Mouse (Mus musculus) forebrain, postnatal 0 days (tissue): ENCODE results near the gene Krr1. TPM values are rescaled to one million over a fixed set of nuclear protein-coding genes. Genes with fewer than 3 reads are reported as not detected.

Experiments used
- ATAC-seq: fragments of 200-750 bp; cut with Nextera tagmentation; 2 replicates; pipeline ENCODE4 v1.8.0; 2017; ENCODE audit warnings: mild to moderate bottlenecking, moderate library complexity
- DNase-seq: peaks from one replicate; pipeline ENCODE4 v3.0.0-alpha.2; 2015
- H3K27ac ChIP-seq: fragments of 300-500 bp; sonication (generic); 2 replicates; pipeline ENCODE4 v1.5.1; 2014; ENCODE audit warnings: low read depth, mild to moderate bottlenecking, antibody characterized with exemption, low read length, moderate library complexity, mixed read lengths
- H3K27me3 ChIP-seq: fragments of 300-500 bp; sonication (generic); 2 replicates; pipeline ENCODE4 v1.6.1; 2014; ENCODE audit warnings: mild to moderate bottlenecking, low read length, mixed read lengths; ENCODE audit not compliant: insufficient read depth
- H3K36me3 ChIP-seq: fragments of 300-500 bp; sonication (generic); 2 replicates; pipeline ENCODE4 v1.6.1; 2014; ENCODE audit warnings: mild to moderate bottlenecking, moderate library complexity; ENCODE audit not compliant: insufficient read depth
- H3K4me1 ChIP-seq: fragments of 300-500 bp; sonication (generic); 2 replicates; pipeline ENCODE4 v1.6.1; 2014; ENCODE audit warnings: antibody characterized with exemption; ENCODE audit not compliant: insufficient read depth
- H3K4me2 ChIP-seq: fragments of 300-500 bp; sonication (generic); 2 replicates; pipeline ENCODE4 v1.6.1; 2014; ENCODE audit warnings: low read depth, mild to moderate bottlenecking, moderate library complexity
- H3K4me3 ChIP-seq: fragments of 300-500 bp; sonication (generic); 2 replicates; pipeline ENCODE4 v1.5.1; 2014; ENCODE audit warnings: low read depth, low read length, mixed read lengths
- H3K9ac ChIP-seq: fragments of 300-500 bp; sonication (generic); 2 replicates; pipeline ENCODE4 v1.6.1; 2014; ENCODE audit warnings: mild to moderate bottlenecking
- H3K9me3 ChIP-seq: fragments of 300-500 bp; sonication (generic); 2 replicates; pipeline ENCODE4 v1.6.1; 2016; ENCODE audit warnings: low read length
- CTCF ChIP-seq: sonication (generic); IDR thresholded peaks from 2 replicates; pipeline ENCODE4 v1.5.1; 2016; ENCODE audit warnings: antibody characterized with exemption, control low read depth, low read depth
- WGBS: fragments of 180-500 bp; shearing (Covaris S2); extraction: QIAGEN DNeasy Blood & Tissue Kit; methylation state at CpG from one replicate; pipeline ENCODE4 v1.1.7; 2014; 5-methylcytosine and 5-hydroxymethylcytosine counted together
- polyA plus RNA-seq: library from polyadenylated mRNA; unstranded; fragments of >200 nt; fragmentation: Nextera tagmentation; extraction: Ambion mirVana; gene quantifications from 2 replicates; pipeline ENCODE4 v1.2.1, GENCODE M21; 2015
- total RNA-seq: library from RNA; depleted of rRNA; stranded (reverse); fragments of >200 nt; gene quantifications from 2 replicates; pipeline ENCODE4 v1.2.3, GENCODE M21; 2014

Krr1 gene
- total and polyA plus RNA-seq, 2 experiments from 2014 or later = 30.8 to 38.2 TPM

GRCm38 (mm10) chr10:111971929-111972328 lies 535 bp upstream of the Krr1 start:
- DNase-seq (no peak), ATAC-seq (no peak)
- Histone ChIP-seq H3K27ac (no peak overlapping the region), H3K4me2 (no peak overlapping the region), H3K36me3 (peaks cover 11% of the 10 kb centered on the region), H3K9me3 (no peaks in the 10 kb centered on the region), H3K9ac (no peak overlapping the region), H3K4me1 (peaks cover 7% of the 10 kb centered on the region), H3K4me3 (no peak overlapping the region), H3K27me3 (no peaks in the 10 kb centered on the region)
- WGBS = 83% methylated on average over 3 of the region's 3 CpGs
- no peak for TF ChIP-seq CTCF

GRCm38 (mm10) chr10:111977584-111977983 lies 5.1 kb downstream of the Krr1 start:
- ATAC-seq = no peak
- H3K36me3 ChIP-seq = peaks cover 48% of the 10 kb centered on the region

GRCm38 (mm10) chr10:111983070-111983469 lies 10.6 kb downstream of the Krr1 start:
- no peak overlapping the region for H3K4me3 ChIP-seq
- 89% methylated on average over 5 of the region's 5 CpGs for WGBS
- no peak overlapping the region for H3K9ac ChIP-seq
- ATAC-seq = no peak
- peaks cover 60% of the 10 kb centered on the region for H3K36me3 ChIP-seq
- no peak overlapping the region for H3K27ac ChIP-seq
- H3K9me3 ChIP-seq = no peaks in the 10 kb centered on the region
- H3K4me1 ChIP-seq = no peaks in the 10 kb centered on the region
- H3K4me2 ChIP-seq = no peak overlapping the region
- DNase-seq = no peak
- no peak for TF ChIP-seq CTCF
- H3K27me3 ChIP-seq = no peaks in the 10 kb centered on the region

More at GRCm38 (mm10) chr10:111977584-111977983, 5.1 kb downstream of the Krr1 start:
- Histone ChIP-seq H3K27me3 (no peaks in the 10 kb centered on the region), H3K4me1 (peaks cover 7% of the 10 kb centered on the region), H3K4me2 (no peak overlapping the region), H3K9ac (no peak overlapping the region), H3K9me3 (no peaks in the 10 kb centered on the region), H3K4me3 (no peak overlapping the region), H3K27ac (no peak overlapping the region)
- 45% methylated on average over 5 of the region's 5 CpGs for WGBS
- DNase-seq = peak; percentile 75
- peak; percentile 92 for TF ChIP-seq CTCF

- H3K9me3 ChIP-seq = no peaks in the 10 kb centered on the region
- no peak overlapping the region for H3K4me3 ChIP-seq
- ATAC-seq = no peak
Measured at GRCm38 (mm10) chr10:111986453-111986852, 14.0 kb downstream of the Krr1 start.

DNA sequence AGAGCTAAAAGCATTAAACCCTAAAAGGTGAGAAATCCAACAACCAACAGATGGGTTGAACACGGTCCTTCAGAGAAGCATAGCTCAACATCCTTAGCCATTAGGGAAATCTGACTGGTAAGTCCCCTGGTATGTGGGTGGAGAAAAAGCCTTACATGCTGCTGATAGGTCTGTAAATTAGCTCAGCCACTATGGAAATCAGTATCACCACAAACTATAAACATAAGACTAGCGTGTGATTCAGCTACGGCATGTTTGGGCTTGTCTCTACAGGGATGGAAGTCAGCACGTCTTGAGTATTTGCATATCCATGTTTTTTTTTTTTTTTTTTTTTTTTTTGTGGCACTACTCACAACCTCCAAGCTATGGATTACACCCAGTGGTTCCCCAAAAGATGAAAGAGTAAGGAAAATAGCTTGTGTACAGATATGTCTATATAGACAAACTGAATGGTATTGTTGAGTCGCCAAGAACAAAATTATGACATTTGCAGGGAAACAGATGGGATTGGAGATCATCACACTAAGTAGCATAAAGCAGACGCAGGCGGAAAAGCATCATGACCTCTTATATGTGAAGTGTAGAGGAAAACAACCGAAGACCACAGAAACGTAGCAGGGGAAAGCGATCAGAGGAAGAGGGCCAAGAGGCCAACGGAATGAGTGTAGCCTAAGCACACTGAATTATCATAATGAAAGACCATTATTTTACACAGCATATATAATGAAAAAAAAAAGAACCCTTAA lies 23.5 kb downstream of the Krr1 start:
- no peaks in the 10 kb centered on the region for H3K4me1 ChIP-seq
- 90% methylated on average over 11 of the region's 11 CpGs for WGBS
- TF ChIP-seq CTCF = no peak
- no peak overlapping the region for H3K4me3 ChIP-seq
- no peak overlapping the region for H3K4me2 ChIP-seq
- ATAC-seq (no peak), DNase-seq (no peak)
- no peak overlapping the region for H3K27ac ChIP-seq
- no peaks in the 10 kb centered on the region for H3K36me3 ChIP-seq
- no peak overlapping the region for H3K9ac ChIP-seq
- no peaks in the 10 kb centered on the region for H3K27me3 ChIP-seq
- no peaks in the 10 kb centered on the region for H3K9me3 ChIP-seq

More at GRCm38 (mm10) chr10:111986453-111986852, 14.0 kb downstream of the Krr1 start:
- H3K9ac ChIP-seq = no peak overlapping the region
- H3K4me1 ChIP-seq = no peaks in the 10 kb centered on the region
- H3K27me3 ChIP-seq = no peaks in the 10 kb centered on the region
- H3K36me3 ChIP-seq = peaks cover 39% of the 10 kb centered on the region
- no peak for TF ChIP-seq CTCF
- no peak for DNase-seq
- no peak overlapping the region for H3K27ac ChIP-seq
- H3K4me2 ChIP-seq = no peak overlapping the region
- 97% methylated on average over 6 of the region's 6 CpGs for WGBS

GRCm38 (mm10) chr10:111996549-111996904 lies 24.1 kb downstream of the Krr1 start:
- DNase-seq = no peak
- no peaks in the 10 kb centered on the region for H3K27me3 ChIP-seq
- no peaks in the 10 kb centered on the region for H3K9me3 ChIP-seq
- WGBS = 94% methylated on average over 7 of the region's 7 CpGs
- no peak for ATAC-seq
- no peak overlapping the region for H3K9ac ChIP-seq
- H3K27ac ChIP-seq = no peak overlapping the region
- H3K36me3 ChIP-seq = no peaks in the 10 kb centered on the region
- no peaks in the 10 kb centered on the region for H3K4me1 ChIP-seq
- no peak overlapping the region for H3K4me3 ChIP-seq
- TF ChIP-seq CTCF = no peak
- no peak overlapping the region for H3K4me2 ChIP-seq

DNA sequence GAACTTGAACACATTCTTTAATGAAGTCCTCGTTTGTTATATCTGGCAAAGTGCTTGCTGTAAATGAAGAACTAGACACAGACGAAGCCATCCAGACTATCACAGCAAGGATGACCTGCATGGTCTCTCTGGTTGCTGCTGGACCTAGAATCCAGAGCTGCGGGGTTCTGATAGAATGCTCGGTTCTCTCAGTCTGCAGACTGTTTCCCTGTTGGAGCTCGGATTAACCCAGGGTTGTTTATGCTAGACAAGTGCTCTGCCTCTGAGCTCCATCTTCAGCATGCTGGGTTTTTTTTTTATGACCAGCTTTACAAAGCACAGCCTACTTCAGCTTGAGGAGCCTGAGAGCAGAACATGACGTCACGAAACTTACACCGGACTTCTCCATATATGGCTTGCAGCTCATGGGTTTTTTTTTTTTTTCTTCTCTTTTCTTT lies 24.5 kb downstream of the Krr1 start:
- no peak for TF ChIP-seq CTCF
- no peak overlapping the region for H3K4me3 ChIP-seq
- 83% methylated on average over 8 of the region's 8 CpGs for WGBS
- no peaks in the 10 kb centered on the region for H3K4me1 ChIP-seq
- H3K27me3 ChIP-seq = no peaks in the 10 kb centered on the region
- ATAC-seq (no peak), DNase-seq (no peak)
- no peaks in the 10 kb centered on the region for H3K9me3 ChIP-seq
- no peak overlapping the region for H3K9ac ChIP-seq
- H3K27ac ChIP-seq = no peak overlapping the region
- H3K36me3 ChIP-seq = no peaks in the 10 kb centered on the region
- H3K4me2 ChIP-seq = no peak overlapping the region
